Mouse (Mus musculus) MEL (cell line): ENCODE data around the gene Hpse2.

Source experiments
- CTCF ChIP-seq, 3 experiments: IDR thresholded peaks in 2 of 3; conservative IDR thresholded peaks in 1 of 3; 2 replicates each; pipeline ENCODE4 v1.5.1; 2011 to 2012; ENCODE audit warnings: low read length in 3 of 3, low read depth in 2 of 3, mild to moderate bottlenecking in 2 of 3, improper control_type of control experiment in 1 of 3, inconsistent platforms in 1 of 3, mixed read lengths in 1 of 3, moderate library complexity in 1 of 3; ENCODE audit not compliant: control insufficient read depth in 1 of 3, insufficient read depth in 1 of 3, poor library complexity in 1 of 3, severe bottlenecking in 1 of 3
- EP300 ChIP-seq, 2 experiments: IDR thresholded peaks; 2 replicates each; pipeline ENCODE4 v1.6.1; 2011; ENCODE audit warnings: improper control_type of control experiment in 2 of 2, low read length in 2 of 2, low read depth in 1 of 2, mild to moderate bottlenecking in 1 of 2
- MAFK ChIP-seq: IDR thresholded peaks from 2 replicates; pipeline ENCODE4 v1.6.1; 2011; ENCODE audit warnings: low read depth, mild to moderate bottlenecking, low read length, improper control_type of control experiment, borderline replicate concordance
- MAX ChIP-seq: IDR thresholded peaks from 2 replicates; pipeline ENCODE4 v1.6.1; 2011; ENCODE audit warnings: low read length, improper control_type of control experiment

- TF ChIP-seq MAFK: no peak
- no peak for TF ChIP-seq CTCF (IDR thresholded peaks at IDR 0.05 in 2 of 3, conservative IDR thresholded peaks at IDR 0.05 in 1 of 3; ENCODE audit: control insufficient read depth in 1 of 3, insufficient read depth in 1 of 3, low read depth in 2 of 3, low read length in 3 of 3, poor library complexity in 1 of 3, severe bottlenecking in 1 of 3)
- TF ChIP-seq MAX: no peak
- TF ChIP-seq EP300 (IDR thresholded peaks at IDR 0.05; ENCODE audit: low read depth in 1 of 2, low read length in 2 of 2): no peak
Measured at GRCm38 (mm10) chr19:43146820-43147219, 241.3 kb downstream of the Hpse2 start.
